ENCODE assay signal across 8 mouse cellular contexts in genomic region chr7:27177942-27178323, GRCm38 (mm10). TPM values are rescaled to one million over a fixed set of nuclear protein-coding genes. Genes with fewer than 3 reads are reported as not detected.
DNase-seq lines count a peak whose midpoint lies in the region; ATAC-seq and TF ChIP-seq lines count a peak whose summit lies in the region.

No protein-coding gene starts in this region.

- H3K4me3 ChIP-seq in spleen, adult 2 months (ENCODE audit: extremely low read depth, insufficient read depth, insufficient read length): peak overlapping the region; percentile 90; the same call in 1 of the 2 replicates
- H3K4me3 ChIP-seq in forebrain, embryonic 11.5 days (ENCODE audit: low read depth, low read length): peak overlapping the region; percentile 66
- H3K4me3 ChIP-seq in liver, embryonic 11.5 days (ENCODE audit: low read depth, low read length): peak overlapping the region; percentile 73
- peak overlapping the region; percentile 91 for H3K4me3 ChIP-seq in stomach, embryonic 16.5 days (replicated peaks; ENCODE audit: low read length)

- peak overlapping the region; percentile 98 for H3K27ac ChIP-seq in spleen, adult 2 months (ENCODE audit: insufficient read depth, low read length)
- peak overlapping the region; percentile 78 for H3K27ac ChIP-seq in forebrain, embryonic 11.5 days (ENCODE audit: low read depth, low read length)
- peak overlapping the region; percentile 78 for H3K27ac ChIP-seq in liver, embryonic 11.5 days (ENCODE audit: low read depth, low read length)
- peak overlapping the region; percentile 97 for H3K27ac ChIP-seq in stomach, embryonic 16.5 days (ENCODE audit: low read length)

- H3K4me1 ChIP-seq in spleen, adult 2 months (ENCODE audit: control insufficient read depth, insufficient read depth, insufficient read length): no peaks in the 10 kb centered on the region; the same call in 1 of the 2 replicates
- 0 out of 2 replicates have a peak, but pooled peaks cover 4% of the 10 kb centered on the region for H3K4me1 ChIP-seq in forebrain, embryonic 11.5 days (replicated peaks; ENCODE audit: control insufficient read depth, insufficient read depth, low read length)
- peaks cover 10% of the 10 kb centered on the region for H3K4me1 ChIP-seq in liver, embryonic 11.5 days (replicated peaks; ENCODE audit: control insufficient read depth, insufficient read depth, low read length)
- peaks cover 11% of the 10 kb centered on the region for H3K4me1 ChIP-seq in stomach, embryonic 16.5 days (ENCODE audit: control insufficient read depth, insufficient read depth, low read length)

- no peaks in the 10 kb centered on the region for H3K27me3 ChIP-seq in spleen, adult 2 months (ENCODE audit: control insufficient read depth, insufficient read depth, low read length)
- H3K27me3 ChIP-seq in forebrain, embryonic 11.5 days (ENCODE audit: control insufficient read depth, insufficient read depth, low read length): no peaks in the 10 kb centered on the region
- H3K27me3 ChIP-seq in liver, embryonic 11.5 days (replicated peaks; ENCODE audit: control insufficient read depth, insufficient read depth, low read length): no peaks in the 10 kb centered on the region
- H3K27me3 ChIP-seq in stomach, embryonic 16.5 days (ENCODE audit: control insufficient read depth, insufficient read depth, low read length): no peaks in the 10 kb centered on the region

- DNase-seq in spleen, adult 2 months (ENCODE audit: low read depth in 1 of 2, low spot score in 2 of 2): no peak
- DNase-seq in spleen, postnatal 4 days (ENCODE audit: low spot score in 2 of 2): no peak
- no peak for DNase-seq in forebrain, embryonic 11.5 days (ENCODE audit: low spot score)
- DNase-seq in liver, embryonic 11.5 days (ENCODE audit: low spot score): no peak
- DNase-seq in gastrocnemius, adult 8-10 months (ENCODE audit: low spot score in 2 of 2): no peak
- DNase-seq in cerebellum, adult 9-11 months: no peak
- no peak for DNase-seq in adrenal gland, adult 2 months

- no peak for TF ChIP-seq CTCF in spleen, adult 2 months (IDR thresholded peaks at IDR 0.05; ENCODE audit: extremely low read depth, insufficient read depth, insufficient read length, insufficient replicate concordance)

- H3K9ac ChIP-seq in forebrain, embryonic 11.5 days (ENCODE audit: low read length): peak overlapping the region; percentile 58
- H3K9ac ChIP-seq in liver, embryonic 11.5 days (ENCODE audit: low read depth, low read length): peak overlapping the region; percentile 63
- H3K9ac ChIP-seq in stomach, embryonic 16.5 days (ENCODE audit: low read length): peak overlapping the region; percentile 85

- peak overlapping the region; percentile 51 for H3K4me2 ChIP-seq in forebrain, embryonic 11.5 days (ENCODE audit: low read depth, low read length, severe bottlenecking)
- H3K4me2 ChIP-seq in liver, embryonic 11.5 days: peak overlapping the region; percentile 70
- peak overlapping the region; percentile 63 for H3K4me2 ChIP-seq in stomach, embryonic 16.5 days (ENCODE audit: low read depth, low read length)

- no peaks in the 10 kb centered on the region for H3K9me3 ChIP-seq in forebrain, embryonic 11.5 days (ENCODE audit: control insufficient read depth, low read length)
- no peaks in the 10 kb centered on the region for H3K9me3 ChIP-seq in liver, embryonic 11.5 days (ENCODE audit: control insufficient read depth, low read length)
- H3K9me3 ChIP-seq in stomach, embryonic 16.5 days (replicated peaks; ENCODE audit: control insufficient read depth, low read length): no peaks in the 10 kb centered on the region

- TF ChIP-seq POLR2A in spleen, adult 2 months (IDR thresholded peaks at IDR 0.05; ENCODE audit: low read depth, low read length): no peak

- 12% methylated on average over 4 of the region's 4 CpGs for WGBS in spleen, adult 2 months
- 27% methylated on average over 4 of the region's 4 CpGs for WGBS in forebrain, embryonic 11.5 days
- 19% methylated on average over 4 of the region's 4 CpGs for WGBS in liver, embryonic 11.5 days
- 14% methylated on average over 4 of the region's 4 CpGs for WGBS in stomach, embryonic 16.5 days

- ATAC-seq in forebrain, embryonic 11.5 days (replicated peaks; ENCODE audit: low FRiP score): peak; percentile 8; the same call in 1 of the 2 replicates
- ATAC-seq in liver, embryonic 11.5 days (replicated peaks; ENCODE audit: low FRiP score): no peak
- no peak for ATAC-seq in stomach, embryonic 16.5 days (ENCODE audit: insufficient read depth, low FRiP score)

- peaks cover 20% of the 10 kb centered on the region for H3K36me3 ChIP-seq in spleen, adult 2 months (ENCODE audit: control insufficient read depth, insufficient read depth, low read length)
- no peaks in the 10 kb centered on the region for H3K36me3 ChIP-seq in forebrain, embryonic 11.5 days (ENCODE audit: control insufficient read depth, insufficient read depth, low read length)
- H3K36me3 ChIP-seq in liver, embryonic 11.5 days (ENCODE audit: control insufficient read depth, insufficient read depth, low read length): peaks cover 3% of the 10 kb centered on the region; the same call in 1 of the 2 replicates
- H3K36me3 ChIP-seq in stomach, embryonic 16.5 days (ENCODE audit: control insufficient read depth, insufficient read depth, low read length): peaks cover 3% of the 10 kb centered on the region; the same call in 1 of the 2 replicates

RNA-seq across cellular contexts. Expression of gene Rab4b, which starts 0.8 kb away (rescaled TPM):
- 78.8 and 111 TPM in 2 replicates for polyA plus RNA-seq in spleen, adult 2 months (2012; rRNA removed)
- 52.3 and 52.5 TPM in 2 replicates for polyA plus RNA-seq in forebrain, embryonic 11.5 days (2014; fragmentation: Nextera tagmentation; extraction: Ambion mirVana)
- polyA plus RNA-seq in liver, embryonic 11.5 days (2014; fragmentation: Nextera tagmentation; extraction: Ambion mirVana): 40.9 and 44.8 TPM in 2 replicates
- polyA plus RNA-seq in stomach, embryonic 16.5 days (2015; fragmentation: Nextera tagmentation; extraction: Ambion mirVana): 68.9 and 72.7 TPM in 2 replicates
- total RNA-seq in gastrocnemius, adult 8-10 months (2022): 1 to 10 TPM; 4.3 to 5.8 (median 4.7) TPM
- 10 to 100 TPM; 53.2 to 60.9 TPM for total RNA-seq in adrenal gland, adult 2 months (2021)
- polyA plus RNA-seq in adrenal gland, adult 2 months (2012; rRNA removed): 86.9 and 97.4 TPM in 2 replicates

RNA-seq across cellular contexts. Expression of gene Gm21983, which starts 3.0 kb away (rescaled TPM):
- not detected in 2 replicates for polyA plus RNA-seq in spleen, adult 2 months (2012; rRNA removed)
- polyA plus RNA-seq in forebrain, embryonic 11.5 days (2014; fragmentation: Nextera tagmentation; extraction: Ambion mirVana): 0.98 TPM in 1 of 2 replicates, not detected in the other
- not detected in 2 replicates for polyA plus RNA-seq in liver, embryonic 11.5 days (2014; fragmentation: Nextera tagmentation; extraction: Ambion mirVana)
- not detected in 2 replicates for polyA plus RNA-seq in stomach, embryonic 16.5 days (2015; fragmentation: Nextera tagmentation; extraction: Ambion mirVana)
- not detected for total RNA-seq in gastrocnemius, adult 8-10 months (2022)
- not detected for total RNA-seq in adrenal gland, adult 2 months (2021)
- 0.10 TPM in 1 of 2 replicates, not detected in the other for polyA plus RNA-seq in adrenal gland, adult 2 months (2012; rRNA removed)

RNA-seq across cellular contexts. Expression of gene Mia, which starts 3.0 kb away (rescaled TPM):
- polyA plus RNA-seq in spleen, adult 2 months (2012; rRNA removed): 1.0 and 2.3 TPM in 2 replicates
- 1.6 and 2.4 TPM in 2 replicates for polyA plus RNA-seq in forebrain, embryonic 11.5 days (2014; fragmentation: Nextera tagmentation; extraction: Ambion mirVana)
- 0.73 and 1.3 TPM in 2 replicates for polyA plus RNA-seq in liver, embryonic 11.5 days (2014; fragmentation: Nextera tagmentation; extraction: Ambion mirVana)
- polyA plus RNA-seq in stomach, embryonic 16.5 days (2015; fragmentation: Nextera tagmentation; extraction: Ambion mirVana): 8.0 and 9.3 TPM in 2 replicates
- under 1 TPM in 1 of 4 experiments, not detected in 3; 0.75 TPM for total RNA-seq in gastrocnemius, adult 8-10 months (2022)
- total RNA-seq in adrenal gland, adult 2 months (2021): not detected
- 0.44 TPM in 1 of 2 replicates, not detected in the other for polyA plus RNA-seq in adrenal gland, adult 2 months (2012; rRNA removed)

RNA-seq across cellular contexts. Expression of gene Egln2, which starts 11.3 kb away (rescaled TPM):
- polyA plus RNA-seq in spleen, adult 2 months (2012; rRNA removed): 83.0 and 97.5 TPM in 2 replicates
- 60.7 and 70.2 TPM in 2 replicates for polyA plus RNA-seq in forebrain, embryonic 11.5 days (2014; fragmentation: Nextera tagmentation; extraction: Ambion mirVana)
- 37.1 and 39.7 TPM in 2 replicates for polyA plus RNA-seq in liver, embryonic 11.5 days (2014; fragmentation: Nextera tagmentation; extraction: Ambion mirVana)
- polyA plus RNA-seq in stomach, embryonic 16.5 days (2015; fragmentation: Nextera tagmentation; extraction: Ambion mirVana): 55.8 and 56.3 TPM in 2 replicates
- total RNA-seq in gastrocnemius, adult 8-10 months (2022): 100 to 1,000 TPM; 119 to 120 (median 119) TPM
- 100 to 1,000 TPM in 1 of 2 experiments, 10 to 100 TPM in 1; 85.6 to 101 TPM for total RNA-seq in adrenal gland, adult 2 months (2021)
- polyA plus RNA-seq in adrenal gland, adult 2 months (2012; rRNA removed): 142 and 144 TPM in 2 replicates

RNA-seq across cellular contexts. Expression of gene BC024978, which starts 17.6 kb away (rescaled TPM):
- 9.5 and 12.1 TPM in 2 replicates for polyA plus RNA-seq in spleen, adult 2 months (2012; rRNA removed)
- 4.5 and 5.3 TPM in 2 replicates for polyA plus RNA-seq in forebrain, embryonic 11.5 days (2014; fragmentation: Nextera tagmentation; extraction: Ambion mirVana)
- polyA plus RNA-seq in liver, embryonic 11.5 days (2014; fragmentation: Nextera tagmentation; extraction: Ambion mirVana): 2.5 and 2.8 TPM in 2 replicates
- 3.2 TPM in 2 replicates for polyA plus RNA-seq in stomach, embryonic 16.5 days (2015; fragmentation: Nextera tagmentation; extraction: Ambion mirVana)
- total RNA-seq in gastrocnemius, adult 8-10 months (2022): 10 to 100 TPM; 13.2 to 20.5 (median 15.1) TPM
- 10 to 100 TPM; 21.6 to 24.9 TPM for total RNA-seq in adrenal gland, adult 2 months (2021)
- polyA plus RNA-seq in adrenal gland, adult 2 months (2012; rRNA removed): 24.9 and 25.2 TPM in 2 replicates
